Mouse (Mus musculus): ENCODE results near the gene Sptssa. TPM values are rescaled to one million over a fixed set of nuclear protein-coding genes. Genes with fewer than 3 reads are reported as not detected.
"Not testable (repeated sequence)": the region's sequence is repeated elsewhere in the genome, so short reads cannot be mapped to it uniquely, and the experiment has no call there.

Sptssa gene
- polyA plus RNA-seq, 1 experiment from 2014 or later, result 138 TPM

DNA sequence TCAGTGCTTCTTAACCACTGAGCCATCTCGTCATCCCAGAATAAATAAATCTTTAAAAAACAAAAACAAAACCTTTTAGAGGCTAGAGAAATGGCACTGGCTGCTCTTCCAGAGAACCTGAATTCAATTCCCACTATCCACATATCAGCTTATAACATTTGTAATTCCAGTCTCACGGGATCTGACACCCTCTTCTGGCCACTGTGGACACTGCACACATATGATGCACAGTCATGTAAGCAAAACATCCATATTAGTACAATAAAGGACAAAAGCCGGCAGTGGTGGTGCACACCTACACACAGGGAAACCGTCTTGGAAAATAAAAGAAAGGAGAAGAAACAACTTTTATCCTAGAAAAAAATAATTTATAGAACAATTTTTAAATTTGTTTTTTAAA is 19.0 kb upstream of the Sptssa start:
- H3K9ac ChIP-seq, result no peak overlapping the region
- H3K4me1 ChIP-seq (replicated peaks), result no peaks in the 10 kb centered on the region
- 95% methylated on average over 4 of the region's 4 CpGs for WGBS
- H3K4me3 ChIP-seq, result no peak overlapping the region
- H3K9me3 ChIP-seq (replicated peaks), result no peaks in the 10 kb centered on the region
- no peak for ATAC-seq (replicated peaks; ENCODE audit: insufficient number of reproducible peaks, insufficient read depth, low FRiP score, low read depth)
- H3K27me3 ChIP-seq, result no peaks in the 10 kb centered on the region
- peaks cover 66% of the 10 kb centered on the region for H3K36me3 ChIP-seq
- H3K4me2 ChIP-seq, result no peak overlapping the region
- H3K27ac ChIP-seq, result no peak overlapping the region

DNA sequence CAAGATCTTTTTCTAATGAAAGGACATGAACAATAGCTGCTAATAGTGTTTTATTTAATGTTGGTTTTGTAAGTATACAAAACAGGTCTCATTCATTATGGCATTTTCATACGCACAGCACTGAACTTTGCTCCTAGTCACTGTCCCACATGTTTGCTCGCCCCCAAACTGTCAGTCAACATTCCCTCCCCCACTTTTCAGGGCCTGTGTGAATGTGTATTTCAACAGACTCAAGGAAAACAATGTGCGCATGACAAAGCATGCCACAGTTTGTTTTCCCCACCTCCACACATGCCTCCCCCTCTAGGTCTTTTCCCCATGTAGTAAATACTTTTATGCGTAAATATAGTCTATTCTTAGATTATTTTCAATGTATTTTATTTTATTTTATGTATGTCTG is 14.9 kb upstream of the Sptssa start:
- 93% methylated on average over 4 of the region's 4 CpGs for WGBS
- H3K27ac ChIP-seq, result no peak overlapping the region
- H3K9me3 ChIP-seq (replicated peaks), result no peaks in the 10 kb centered on the region
- no peak overlapping the region for H3K4me2 ChIP-seq
- no peaks in the 10 kb centered on the region for H3K4me1 ChIP-seq (replicated peaks)
- H3K36me3 ChIP-seq, result peaks cover 48% of the 10 kb centered on the region
- no peak overlapping the region for H3K4me3 ChIP-seq
- no peak overlapping the region for H3K9ac ChIP-seq
- no peak for ATAC-seq (replicated peaks; ENCODE audit: insufficient number of reproducible peaks, insufficient read depth, low FRiP score, low read depth)
- no peaks in the 10 kb centered on the region for H3K27me3 ChIP-seq

DNA sequence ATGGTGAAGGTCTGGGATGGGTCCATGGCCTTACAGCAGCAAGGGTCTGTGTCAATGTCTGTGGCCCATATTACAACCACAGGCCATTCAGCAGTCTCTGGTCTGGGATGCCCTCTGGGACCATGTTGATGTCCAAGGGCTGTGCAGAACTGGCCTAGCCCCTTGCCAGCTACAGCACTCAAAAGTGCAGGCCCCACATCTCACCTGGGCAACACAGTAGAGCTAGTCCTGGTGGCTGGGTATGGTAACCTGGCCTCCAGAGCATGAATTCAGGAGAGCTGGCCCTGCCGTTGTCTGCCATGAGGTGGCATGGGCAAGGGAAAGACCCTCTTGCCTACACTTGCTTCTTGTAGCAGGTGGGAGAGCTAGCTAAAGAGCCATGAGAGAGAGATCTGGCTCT is 11.8 kb upstream of the Sptssa start:
- no peak for ATAC-seq (replicated peaks; ENCODE audit: insufficient number of reproducible peaks, insufficient read depth, low FRiP score, low read depth)
- 86% methylated on average over 1 of the region's 1 CpGs for WGBS
- Histone ChIP-seq H3K9me3 (replicated peaks) (no peaks in the 10 kb centered on the region), H3K9ac (no peak overlapping the region), H3K4me3 (no peak overlapping the region), H3K4me1 (replicated peaks) (no peaks in the 10 kb centered on the region), H3K36me3 (peaks cover 21% of the 10 kb centered on the region), H3K27me3 (no peaks in the 10 kb centered on the region), H3K4me2 (no peak overlapping the region), H3K27ac (no peak overlapping the region)

DNA sequence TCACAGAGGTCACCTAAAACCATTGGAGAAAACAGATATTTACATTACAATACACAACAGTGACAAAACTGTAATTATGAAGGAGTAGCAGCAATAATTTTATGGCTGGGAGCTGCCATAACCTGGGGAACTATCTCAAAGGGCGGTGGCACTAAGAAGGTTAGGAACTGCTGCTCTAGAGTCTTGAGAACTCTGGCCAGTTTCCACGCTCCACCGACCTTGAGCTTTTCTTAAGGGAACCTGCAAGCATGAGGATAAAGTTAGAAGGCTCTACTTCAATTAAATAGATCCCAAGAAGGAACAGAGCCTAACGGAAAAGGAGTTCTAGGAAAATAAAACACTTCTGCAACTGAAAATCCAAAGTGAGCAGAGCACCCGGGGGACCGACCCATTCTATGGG is 9.2 kb upstream of the Sptssa start:
- ATAC-seq (replicated peaks; ENCODE audit: insufficient number of reproducible peaks, insufficient read depth, low FRiP score, low read depth), result no peak
- Histone ChIP-seq H3K36me3 (peaks cover 2% of the 10 kb centered on the region), H3K4me2 (no peak overlapping the region), H3K27me3 (no peaks in the 10 kb centered on the region), H3K4me1 (replicated peaks) (no peaks in the 10 kb centered on the region), H3K9me3 (replicated peaks) (no peaks in the 10 kb centered on the region), H3K9ac (no peak overlapping the region), H3K4me3 (no peak overlapping the region), H3K27ac (no peak overlapping the region)
- 66% methylated on average over 6 of the region's 6 CpGs for whole genome bisulfite sequencing

DNA sequence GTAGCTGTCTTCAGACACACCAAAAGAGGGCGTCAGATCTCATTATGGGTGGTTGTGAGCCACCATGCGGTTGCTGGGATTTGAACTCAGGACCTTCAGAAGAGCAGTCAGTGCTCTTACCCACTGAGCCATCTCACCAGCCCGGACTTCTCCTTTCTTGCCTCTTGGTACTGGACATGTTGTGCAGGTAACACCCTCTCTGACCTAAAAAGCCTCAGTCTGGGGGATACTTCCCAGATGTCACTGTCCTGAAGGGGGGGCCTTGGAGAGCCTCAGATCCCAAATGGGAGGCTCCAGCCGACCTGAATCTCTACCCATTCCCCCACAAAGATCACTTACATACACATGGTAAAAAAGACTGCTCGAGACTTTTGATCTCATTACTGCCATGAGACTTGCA is 5.1 kb upstream of the Sptssa start:
- ATAC-seq (replicated peaks; ENCODE audit: insufficient number of reproducible peaks, insufficient read depth, low FRiP score, low read depth); H3K4me2 ChIP-seq; H3K36me3 ChIP-seq; H3K4me1 ChIP-seq (replicated peaks); H3K4me3 ChIP-seq; H3K9ac ChIP-seq; H3K27ac ChIP-seq; H3K27me3 ChIP-seq; H3K9me3 ChIP-seq (replicated peaks): not testable (repeated sequence)
- 77% methylated on average over 5 of the region's 5 CpGs for WGBS

DNA sequence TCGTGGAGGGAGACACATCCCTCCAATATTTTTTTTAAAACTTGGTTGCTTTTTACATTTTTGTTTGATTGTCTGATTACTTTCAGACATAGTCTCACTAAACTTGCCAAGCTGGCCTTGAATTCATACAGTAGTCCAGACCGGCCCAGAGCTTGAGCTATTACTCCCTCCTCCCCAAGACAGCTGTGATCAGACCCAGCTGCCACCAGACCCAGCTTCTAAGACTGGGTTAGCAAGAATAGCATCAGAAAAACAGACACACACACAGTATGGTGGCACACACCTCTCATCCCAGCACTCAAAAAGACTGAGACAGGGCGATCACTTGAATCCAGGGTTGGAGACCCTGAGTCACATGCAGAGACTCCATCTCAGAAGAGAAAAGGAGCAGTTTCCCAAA is 3.5 kb upstream of the Sptssa start:
- Histone ChIP-seq H3K4me2 (no peak overlapping the region), H3K36me3 (no peaks in the 10 kb centered on the region), H3K9ac (no peak overlapping the region), H3K4me1 (replicated peaks) (peaks cover 10% of the 10 kb centered on the region), H3K4me3 (no peak overlapping the region), H3K27me3 (no peaks in the 10 kb centered on the region), H3K9me3 (replicated peaks) (no peaks in the 10 kb centered on the region), H3K27ac (no peak overlapping the region)
- no peak for ATAC-seq (replicated peaks; ENCODE audit: insufficient number of reproducible peaks, insufficient read depth, low FRiP score, low read depth)
- WGBS, result 77% methylated on average over 3 of the region's 3 CpGs

DNA sequence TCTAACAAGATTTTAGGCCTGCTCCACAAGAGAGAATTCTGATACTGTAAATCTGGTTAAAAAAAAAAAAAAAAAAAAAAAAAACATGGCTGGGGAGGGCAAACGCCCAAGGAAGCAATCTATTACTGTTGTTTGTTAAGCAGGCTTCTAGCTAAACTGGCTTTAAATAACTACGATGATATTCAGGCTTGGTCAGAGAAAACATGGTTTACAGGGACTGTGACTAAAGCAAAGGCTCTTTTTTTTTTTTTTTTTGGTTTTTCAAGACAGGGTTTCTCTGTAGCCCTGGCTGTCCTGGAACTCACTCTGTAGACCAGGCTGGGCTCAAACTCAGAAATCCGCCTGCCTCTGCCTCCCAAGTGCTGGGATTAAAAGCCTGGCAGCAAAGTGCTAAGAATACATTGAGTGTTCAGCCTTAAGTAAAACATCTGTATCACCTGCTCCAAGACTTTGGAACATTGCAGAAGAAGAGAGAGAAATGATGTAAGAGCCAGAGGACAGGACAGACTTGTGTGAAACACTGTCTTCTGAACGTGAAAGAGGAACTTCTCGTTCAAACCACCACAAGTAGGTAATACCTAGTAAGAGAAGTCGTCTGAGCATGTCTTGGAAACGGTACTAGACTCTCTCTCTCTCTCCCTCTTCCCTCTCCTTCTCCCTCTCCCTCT is 2.2 kb upstream of the Sptssa start:
- no peak for ATAC-seq (replicated peaks; ENCODE audit: insufficient number of reproducible peaks, insufficient read depth, low FRiP score, low read depth)
- no peak overlapping the region for H3K4me2 ChIP-seq
- no peak overlapping the region for H3K4me3 ChIP-seq
- no peaks in the 10 kb centered on the region for H3K36me3 ChIP-seq
- H3K9ac ChIP-seq, result no peak overlapping the region
- 71% methylated on average over 7 of the region's 7 CpGs for WGBS
- no peaks in the 10 kb centered on the region for H3K27me3 ChIP-seq
- H3K27ac ChIP-seq, result no peak overlapping the region
- no peaks in the 10 kb centered on the region for H3K9me3 ChIP-seq (replicated peaks)
- peaks cover 23% of the 10 kb centered on the region for H3K4me1 ChIP-seq (replicated peaks)

DNA sequence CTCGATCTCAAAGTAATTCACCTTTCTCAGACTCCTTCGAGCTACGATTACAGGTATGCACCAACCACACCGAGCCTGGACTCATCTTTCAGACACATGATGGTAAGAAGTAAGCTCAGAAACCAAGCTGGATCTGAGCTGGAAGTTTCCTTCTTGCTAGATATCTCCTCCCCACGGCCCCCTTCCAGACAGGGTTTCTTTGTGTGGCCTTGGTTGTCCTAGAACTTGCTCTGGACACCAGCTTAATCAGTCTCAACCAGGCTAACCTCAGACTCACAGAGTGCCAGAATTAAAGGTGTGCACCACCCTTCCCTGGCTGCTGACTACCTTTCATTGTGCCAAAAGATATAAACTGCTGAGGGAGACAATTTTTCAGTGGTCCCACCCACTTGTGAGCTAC is 1.6 kb upstream of the Sptssa start:
- H3K27ac ChIP-seq, result no peak overlapping the region
- no peak overlapping the region for H3K4me3 ChIP-seq
- H3K27me3 ChIP-seq, result no peaks in the 10 kb centered on the region
- H3K4me2 ChIP-seq, result no peak overlapping the region
- H3K9ac ChIP-seq, result no peak overlapping the region
- WGBS, result 89% methylated on average over 5 of the region's 5 CpGs
- no peak for ATAC-seq (replicated peaks; ENCODE audit: insufficient number of reproducible peaks, insufficient read depth, low FRiP score, low read depth)
- H3K9me3 ChIP-seq (replicated peaks), result no peaks in the 10 kb centered on the region
- H3K4me1 ChIP-seq (replicated peaks), result peaks cover 27% of the 10 kb centered on the region
- no peaks in the 10 kb centered on the region for H3K36me3 ChIP-seq

DNA sequence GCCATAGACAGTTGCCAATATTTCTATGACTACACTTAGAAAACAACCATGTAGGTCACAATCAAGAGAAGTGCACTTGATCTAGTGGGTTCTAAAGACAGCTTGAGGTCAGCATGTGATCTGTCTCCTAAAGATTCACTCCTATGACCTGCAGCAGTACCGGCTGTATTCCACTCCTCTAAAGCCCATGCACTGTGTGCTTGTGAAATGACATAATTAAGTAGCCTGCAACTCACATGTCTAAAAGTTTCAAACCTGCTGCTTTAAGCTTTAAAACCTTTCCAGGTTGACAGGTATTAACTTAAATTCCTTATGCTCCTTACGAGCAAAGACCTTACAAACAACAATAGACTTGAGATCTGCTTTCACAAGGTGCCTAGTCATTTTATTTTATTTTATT is 853 bp upstream of the Sptssa start:
- no peaks in the 10 kb centered on the region for H3K27me3 ChIP-seq
- peaks cover 33% of the 10 kb centered on the region for H3K4me1 ChIP-seq (replicated peaks)
- no peak for ATAC-seq (replicated peaks; ENCODE audit: insufficient number of reproducible peaks, insufficient read depth, low FRiP score, low read depth)
- no peak overlapping the region for H3K9ac ChIP-seq
- WGBS, result 56% methylated on average over 2 of the region's 2 CpGs
- peak overlapping the region; percentile 83 for H3K4me2 ChIP-seq
- H3K36me3 ChIP-seq, result no peaks in the 10 kb centered on the region
- H3K4me3 ChIP-seq, result peak overlapping the region; percentile 77
- H3K9me3 ChIP-seq (replicated peaks), result no peaks in the 10 kb centered on the region
- no peak overlapping the region for H3K27ac ChIP-seq

DNA sequence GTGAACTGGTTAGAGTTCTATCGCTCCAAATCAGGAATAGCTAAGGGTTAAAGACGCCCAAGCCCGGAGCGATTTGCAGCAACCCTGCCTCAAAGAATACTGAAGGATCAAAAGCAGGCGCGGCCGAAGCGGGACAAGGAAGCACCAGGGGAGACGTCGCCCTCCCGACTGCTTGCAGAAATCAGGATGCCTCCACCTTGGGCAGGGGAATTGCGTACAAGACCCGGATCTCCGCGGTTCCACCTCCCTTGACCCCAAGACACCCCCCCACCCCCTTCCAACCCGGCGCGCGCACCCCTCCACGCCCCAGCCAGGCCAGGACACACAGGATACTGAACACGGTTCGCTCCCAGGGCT is 356 bp downstream of the Sptssa start:
- Histone ChIP-seq H3K4me1 (replicated peaks) (peaks cover 38% of the 10 kb centered on the region), H3K36me3 (no peaks in the 10 kb centered on the region), H3K27me3 (no peaks in the 10 kb centered on the region), H3K9me3 (replicated peaks) (no peaks in the 10 kb centered on the region), H3K27ac (peak overlapping the region; percentile 91), H3K9ac (peak overlapping the region; percentile 76), H3K4me2 (peak overlapping the region; percentile 83), H3K4me3 (peak overlapping the region; percentile 77)
- ATAC-seq (replicated peaks; ENCODE audit: insufficient number of reproducible peaks, insufficient read depth, low FRiP score, low read depth), result no peak; the same call in 1 of the 2 replicates
- under 1% methylated on average over 22 of the region's 22 CpGs for WGBS

DNA sequence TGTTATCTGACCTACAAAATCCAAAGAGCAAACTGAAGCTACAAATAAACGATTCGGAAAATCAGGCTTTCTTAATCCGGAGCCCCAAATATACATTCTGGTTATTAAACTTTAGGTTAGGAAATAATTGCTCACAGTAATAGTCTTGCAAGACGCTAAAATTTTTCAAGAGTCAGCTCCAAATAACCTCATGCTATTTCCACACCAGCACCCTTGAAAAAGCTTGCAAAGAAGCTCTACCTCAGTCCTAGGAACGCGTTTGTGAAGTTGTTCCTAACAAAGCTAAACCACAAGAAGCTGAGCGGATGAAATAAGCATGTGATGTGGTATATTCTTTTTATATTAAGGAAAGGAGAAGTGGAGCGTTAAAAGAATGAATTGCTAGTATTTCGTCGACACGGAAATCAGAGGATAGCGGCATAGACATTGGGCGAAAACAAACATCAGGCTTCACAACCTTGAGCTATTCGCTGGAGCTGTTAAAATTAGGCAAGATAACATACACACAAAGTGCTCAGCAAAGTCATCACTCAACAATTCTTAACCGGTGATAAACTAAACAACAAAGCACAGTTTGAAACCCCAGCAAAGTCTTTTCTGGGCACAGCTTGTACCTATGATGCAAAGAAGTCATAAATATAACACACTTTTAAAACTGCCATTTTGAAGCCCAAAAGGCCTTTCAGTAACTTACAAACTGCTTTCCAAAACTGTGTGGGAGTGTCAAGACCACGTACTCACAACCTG is 908 bp downstream of the Sptssa start:
- Histone ChIP-seq H3K9me3 (replicated peaks) (no peaks in the 10 kb centered on the region), H3K36me3 (no peaks in the 10 kb centered on the region; the same call in 1 of the 2 replicates), H3K4me3 (peak overlapping the region; percentile 77), H3K27ac (peak overlapping the region; percentile 91), H3K9ac (peak overlapping the region; percentile 76), H3K4me2 (peak overlapping the region; percentile 83), H3K27me3 (no peaks in the 10 kb centered on the region), H3K4me1 (replicated peaks) (peaks cover 38% of the 10 kb centered on the region)
- WGBS, result 18% methylated on average over 16 of the region's 16 CpGs
- ATAC-seq (replicated peaks; ENCODE audit: insufficient number of reproducible peaks, insufficient read depth, low FRiP score, low read depth), result no peak

DNA sequence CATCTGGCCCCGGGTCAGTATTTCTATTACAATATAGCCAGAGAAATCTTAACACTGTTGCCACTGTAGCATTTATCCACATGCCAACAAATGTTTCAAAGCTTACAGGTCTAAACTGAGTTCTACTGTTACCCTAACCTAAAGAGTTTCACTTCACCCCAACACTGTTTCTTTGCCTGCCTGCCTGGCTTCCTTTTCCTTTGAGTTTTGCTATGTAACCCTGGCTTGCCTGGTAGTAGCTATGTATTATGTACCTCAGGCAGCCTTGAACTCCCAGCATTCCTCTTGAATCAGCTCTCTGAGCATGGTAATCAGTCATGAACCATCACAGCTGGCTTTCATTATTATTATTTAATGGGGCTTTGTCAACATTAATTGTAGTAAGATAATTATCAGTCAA is 1.6 kb downstream of the Sptssa start:
- ATAC-seq (replicated peaks; ENCODE audit: insufficient number of reproducible peaks, insufficient read depth, low FRiP score, low read depth), result no peak
- H3K4me2 ChIP-seq, result peak overlapping the region; percentile 83
- peaks cover 38% of the 10 kb centered on the region for H3K4me1 ChIP-seq (replicated peaks)
- WGBS, result 71% methylated on average over 1 of the region's 1 CpGs
- peak overlapping the region; percentile 43; the same call in 1 of the 2 replicates for H3K9ac ChIP-seq
- no peaks in the 10 kb centered on the region for H3K9me3 ChIP-seq (replicated peaks)
- H3K27ac ChIP-seq, result 0 out of 2 replicates have a peak overlapping the region, but pooled peaks have one; percentile 20
- no peaks in the 10 kb centered on the region for H3K27me3 ChIP-seq
- H3K4me3 ChIP-seq, result peak overlapping the region; percentile 24
- H3K36me3 ChIP-seq, result peaks cover 2% of the 10 kb centered on the region; the same call in 1 of the 2 replicates

All from heart, embryonic 15.5 days (tissue).